Mouse (Mus musculus) liver, embryonic 14.5 days (tissue): ENCODE results near the gene Btbd9.

ENCODE experiments used
- CTCF ChIP-seq: IDR thresholded peaks from 2 replicates; pipeline ENCODE4 v1.5.1; 2016; ENCODE audit warnings: antibody characterized with exemption, low read depth, control low read depth
- EP300 ChIP-seq: IDR thresholded peaks from 2 replicates; pipeline ENCODE4 v1.6.1; 2016; ENCODE audit warnings: antibody characterized with exemption, low read depth

GRCm38 (mm10) chr17:30228439-30229215 is 347.7 kb downstream of the Btbd9 start:
- TF ChIP-seq CTCF (no peak), EP300 (no peak)
